Mouse (Mus musculus): ENCODE measurements around the gene Tstd1.

The Tstd1 gene

GRCm38 (mm10) chr1:171419291-171419882 lies 715 bp downstream of the Tstd1 start:
- peak in 1 of 2 experiments; percentile 35 for DNase-seq (ENCODE audit: low spot score in 2 of 2)

DNA sequence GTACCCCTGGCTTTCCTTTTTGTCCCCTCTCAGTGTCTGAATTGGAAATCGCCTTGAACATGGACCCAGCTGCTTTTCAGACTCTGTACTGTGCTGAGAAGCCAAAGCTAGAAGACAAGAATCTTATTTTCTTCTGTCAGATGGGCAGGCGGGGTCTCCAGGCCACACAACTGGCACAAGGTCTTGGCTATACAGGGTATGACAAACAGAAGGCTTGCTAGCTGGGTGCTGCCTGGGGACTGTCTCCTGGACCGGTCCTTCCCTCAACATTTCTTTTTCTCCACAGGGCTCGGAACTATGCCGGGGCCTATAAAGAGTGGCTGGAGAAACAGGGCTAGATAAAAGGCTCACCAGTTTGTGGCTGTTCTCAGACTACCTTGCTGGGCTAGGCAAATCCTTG lies 1.2 kb downstream of the Tstd1 start:
- no peak for DNase-seq (ENCODE audit: low spot score in 2 of 2)

DNA sequence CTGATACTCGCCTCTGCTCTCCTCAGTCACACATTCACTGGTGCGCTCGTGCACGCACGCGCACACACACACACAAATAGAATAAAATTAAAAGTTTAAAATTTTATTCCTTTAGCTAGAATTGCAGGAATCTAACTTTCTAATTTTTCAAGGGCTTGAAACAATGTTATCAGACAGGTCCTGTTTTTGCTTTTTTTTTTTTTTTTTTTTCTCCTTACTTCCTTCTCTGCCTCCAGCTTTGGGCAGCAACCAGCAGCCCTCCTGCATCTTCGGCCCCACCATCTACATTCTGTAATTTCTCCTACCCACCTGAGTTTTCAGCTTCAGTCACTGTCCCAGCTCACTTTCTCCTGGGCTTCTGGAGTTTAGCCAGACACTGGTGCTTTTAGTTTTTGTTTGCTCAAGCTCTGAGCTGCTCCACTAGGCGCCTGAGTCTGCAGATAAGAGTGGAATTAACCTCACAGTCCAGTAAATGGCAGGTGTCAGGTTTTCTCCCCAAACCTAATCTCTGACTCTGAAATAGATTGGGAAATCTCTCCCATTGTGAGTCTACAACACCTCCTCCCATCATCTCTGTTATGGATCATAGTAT lies 3.9 kb downstream of the Tstd1 start:
- DNase-seq (ENCODE audit: low spot score in 2 of 2): no peak

DNA sequence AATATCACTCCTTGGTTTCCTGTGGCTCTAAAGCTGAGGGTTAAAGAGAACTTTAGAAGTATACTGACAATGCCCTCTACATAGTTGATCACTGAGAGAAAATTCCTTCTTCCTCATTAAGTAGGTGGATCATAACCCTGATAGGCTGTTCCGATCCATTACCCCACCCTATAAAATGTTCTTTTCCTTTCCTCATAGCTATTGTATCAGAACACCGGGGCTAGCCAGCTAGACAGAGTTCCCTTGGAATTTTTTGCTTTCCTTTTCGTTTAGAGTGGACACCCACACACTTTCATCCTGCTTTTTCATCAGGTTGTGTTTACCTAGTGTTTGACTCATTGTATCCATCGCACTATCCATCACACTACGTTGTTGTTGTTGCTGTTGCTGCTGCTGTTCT lies 6.0 kb downstream of the Tstd1 start:
- DNase-seq (ENCODE audit: low spot score in 2 of 2): no peak

DNA sequence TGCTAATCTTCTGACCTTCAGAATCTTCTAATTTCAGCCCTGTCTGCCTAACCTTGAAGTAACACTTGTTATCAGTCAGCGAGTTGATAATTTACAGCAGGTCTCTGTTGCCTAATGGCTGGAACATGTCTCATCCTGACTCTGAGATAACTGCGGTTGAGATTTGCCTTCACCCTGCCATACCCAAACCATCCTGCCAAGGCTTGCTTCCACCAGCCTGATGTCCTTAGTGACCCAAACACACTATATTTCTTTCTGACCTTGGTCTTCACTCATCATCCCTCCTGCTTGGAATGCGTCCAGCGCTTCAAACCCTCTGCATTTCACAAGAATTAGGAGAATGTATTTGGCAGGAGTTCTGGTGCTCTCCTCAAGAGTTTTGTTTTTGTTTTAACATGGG lies 6.5 kb downstream of the Tstd1 start:
- DNase-seq (ENCODE audit: low spot score in 2 of 2): no peak

- DNase-seq (ENCODE audit: low spot score in 2 of 2): no peak
Observed at GRCm38 (mm10) chr1:171432158-171432557, 13.5 kb downstream of the Tstd1 start.

GRCm38 (mm10) chr1:171435288-171435814 lies 16.7 kb downstream of the Tstd1 start:
- DNase-seq (ENCODE audit: low spot score in 2 of 2): no peak

DNA sequence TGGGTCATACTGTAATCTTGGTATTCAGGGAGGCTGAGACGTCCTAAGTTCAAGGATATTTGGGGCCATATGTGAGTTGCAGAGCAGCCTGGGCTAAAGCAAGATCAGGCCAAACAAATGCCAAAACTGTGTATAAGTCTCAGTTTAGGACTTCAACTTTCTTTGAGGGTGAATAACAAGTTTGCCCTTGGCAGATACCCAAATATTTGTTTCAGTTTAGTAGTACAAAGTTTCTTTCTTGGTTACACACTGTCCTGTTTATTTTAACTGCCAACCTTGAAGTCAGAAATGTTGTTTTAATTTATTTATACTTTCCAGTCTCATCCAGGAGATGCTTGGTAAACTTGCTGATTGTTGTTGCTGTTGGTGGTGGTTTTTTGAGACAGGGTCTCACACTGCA lies 17.3 kb downstream of the Tstd1 start:
- no peak for DNase-seq (ENCODE audit: low spot score in 2 of 2)

- DNase-seq (ENCODE audit: low spot score in 2 of 2): peak; percentile 46 to 54
Observed at GRCm38 (mm10) chr1:171437264-171438013, 18.8 kb downstream of the Tstd1 start, which contains the start of gene F11r. Gene F11r, plus strand, starts transcription at chr1:171437535.

DNA sequence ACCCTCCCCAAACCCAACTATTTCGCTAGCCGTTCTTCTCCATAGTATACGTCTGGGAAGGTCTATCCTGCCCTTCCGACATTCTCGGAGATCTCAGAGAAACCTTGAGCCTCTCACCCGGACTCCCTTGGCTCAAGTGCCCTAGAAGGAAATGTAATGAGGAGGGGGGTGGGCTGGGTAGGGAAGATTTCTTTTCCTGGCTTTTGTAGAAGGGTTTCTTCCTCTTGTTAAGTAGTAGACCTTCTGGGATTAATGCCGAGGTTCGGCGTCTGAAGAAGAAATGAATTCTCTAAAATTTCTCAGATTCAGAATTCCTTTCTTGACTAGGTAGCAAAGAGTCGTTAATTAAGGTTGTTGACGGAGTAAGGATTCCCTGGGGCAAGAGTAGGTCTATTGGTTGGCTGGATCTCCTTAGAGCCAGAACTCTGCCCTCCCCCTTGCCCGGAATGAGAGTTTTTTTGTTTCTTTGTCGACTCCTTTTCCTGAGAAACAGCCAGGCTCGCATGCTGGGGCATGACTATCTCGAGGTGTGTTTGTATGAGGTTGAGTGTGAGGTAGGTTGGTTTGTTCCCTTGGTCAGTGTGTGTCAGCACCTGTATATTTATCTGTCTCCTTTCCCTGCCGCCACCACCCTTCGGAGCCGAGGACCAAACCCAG lies 19.5 kb downstream of the Tstd1 start:
- no peak for DNase-seq (ENCODE audit: low spot score in 2 of 2)

DNA sequence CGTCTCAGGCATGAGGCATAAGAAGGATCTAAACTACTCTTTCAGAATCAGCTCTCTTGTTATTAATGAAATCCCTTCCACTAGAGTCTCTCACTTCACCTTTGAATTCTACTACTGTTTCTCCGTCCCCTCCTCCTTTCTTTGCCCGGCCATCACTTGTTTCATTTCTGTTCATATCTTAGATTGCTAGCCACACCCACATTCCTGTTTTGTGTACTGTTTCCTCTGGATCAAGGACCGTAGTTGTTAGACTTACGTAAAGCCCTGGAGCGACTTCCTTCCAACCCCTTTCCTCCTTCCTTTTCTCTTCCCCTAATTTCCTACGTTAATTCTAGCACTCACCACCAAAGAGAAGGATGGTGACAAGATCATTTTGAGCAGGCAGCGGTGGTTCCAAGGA lies 20.4 kb downstream of the Tstd1 start:
- DNase-seq (ENCODE audit: low spot score in 2 of 2): no peak

GRCm38 (mm10) chr1:171440025-171440725 lies 21.5 kb downstream of the Tstd1 start:
- peak; percentile 38 to 39 for DNase-seq (ENCODE audit: low spot score in 2 of 2)

DNA sequence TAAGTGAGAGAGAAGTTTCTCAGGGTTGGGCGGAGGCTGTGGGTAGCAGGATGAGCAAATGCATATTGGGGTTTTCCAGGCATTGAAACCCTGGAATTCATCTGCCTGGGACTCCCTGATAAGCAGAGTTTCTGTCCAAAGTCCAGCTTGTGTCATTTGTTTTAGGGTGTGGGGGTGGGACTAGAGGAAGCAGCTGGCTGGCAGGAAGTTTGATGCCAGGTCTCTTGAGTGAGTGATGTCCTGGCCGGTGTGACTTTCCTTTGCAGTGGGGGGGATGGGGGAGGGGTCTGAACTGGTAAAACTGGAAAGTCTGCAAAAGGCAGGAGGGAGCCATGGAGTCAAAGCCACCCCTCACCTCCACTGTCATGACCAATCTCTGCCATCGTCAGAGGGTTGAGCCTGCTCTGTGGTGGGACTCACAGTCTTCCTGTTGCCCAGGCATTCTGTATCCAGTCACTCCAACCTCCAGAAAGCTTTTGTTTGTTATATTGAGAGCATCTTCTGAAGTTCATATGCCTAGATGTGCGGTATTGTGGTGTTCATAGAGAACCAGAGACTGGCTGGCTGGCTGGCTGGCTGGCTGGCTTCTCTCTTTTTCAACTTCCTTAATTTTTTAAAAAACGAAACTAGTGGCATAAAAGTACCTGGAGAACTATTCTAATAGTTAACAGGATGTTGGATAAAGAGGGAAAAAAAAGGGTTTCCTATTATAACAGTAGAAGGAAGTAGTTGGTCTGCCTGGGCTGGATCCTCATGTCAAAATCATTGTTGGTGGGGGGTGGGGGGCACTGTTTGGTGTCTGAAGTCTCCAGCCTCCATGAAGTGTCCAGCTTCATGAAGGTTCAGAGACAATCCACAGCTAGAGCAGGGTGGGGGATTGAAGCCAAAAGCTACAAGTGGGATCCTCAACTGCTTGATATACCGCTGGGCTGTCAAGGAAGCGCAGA lies 23.1 kb downstream of the Tstd1 start:
- DNase-seq (ENCODE audit: low spot score in 2 of 2): no peak

GRCm38 (mm10) chr1:171442413-171442760 lies 23.7 kb downstream of the Tstd1 start:
- no peak for DNase-seq (ENCODE audit: low spot score in 2 of 2)

DNA sequence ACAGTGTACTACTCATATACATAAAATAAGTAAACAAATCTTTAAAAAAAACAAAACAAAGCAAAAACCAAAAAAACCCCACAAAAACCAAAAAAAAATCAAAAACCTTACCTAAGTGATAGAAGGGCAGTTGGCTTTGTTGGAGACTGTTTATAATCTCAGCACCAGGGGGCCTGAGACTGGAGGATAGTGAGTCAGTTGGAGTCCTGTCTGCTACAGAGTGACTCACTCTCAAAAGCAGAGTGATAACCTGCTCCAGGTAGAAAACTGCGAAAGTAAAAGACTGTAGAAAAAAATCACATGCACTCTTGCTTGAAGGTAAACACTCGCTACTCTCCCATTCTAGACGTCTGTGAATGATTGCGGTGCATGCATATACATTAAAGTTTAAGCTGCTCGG lies 26.4 kb downstream of the Tstd1 start:
- no peak for DNase-seq (ENCODE audit: low spot score in 2 of 2)

GRCm38 (mm10) chr1:171446854-171447253 lies 28.2 kb downstream of the Tstd1 start:
- no peak for DNase-seq (ENCODE audit: low spot score in 2 of 2)

DNA sequence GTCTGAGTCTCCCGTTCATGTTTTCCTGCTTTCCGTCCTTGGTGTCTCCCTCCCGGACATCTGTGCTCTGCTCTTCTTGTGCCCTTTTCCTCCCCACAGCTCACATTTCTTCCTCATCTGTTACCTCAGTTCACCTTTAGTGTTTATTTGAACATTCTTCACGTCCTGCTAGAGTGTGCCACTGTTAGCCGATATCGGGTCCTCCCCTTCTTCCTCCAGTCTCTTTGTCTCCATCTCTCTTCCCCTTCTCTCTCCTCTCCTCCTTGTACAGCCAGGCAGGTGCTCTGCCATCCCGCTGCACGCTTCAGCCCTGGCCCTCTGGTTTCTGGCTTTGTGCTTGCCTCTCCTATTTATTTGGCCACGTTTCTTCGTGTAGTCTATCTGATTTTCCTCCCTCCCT lies 29.0 kb downstream of the Tstd1 start:
- DNase-seq (ENCODE audit: low spot score in 2 of 2): no peak

- no peak for DNase-seq (ENCODE audit: low spot score in 2 of 2)
Observed at GRCm38 (mm10) chr1:171450062-171450461, 31.4 kb downstream of the Tstd1 start.

- no peak for DNase-seq (ENCODE audit: low spot score in 2 of 2)
Observed at GRCm38 (mm10) chr1:171451001-171451400, 32.3 kb downstream of the Tstd1 start.

DNA sequence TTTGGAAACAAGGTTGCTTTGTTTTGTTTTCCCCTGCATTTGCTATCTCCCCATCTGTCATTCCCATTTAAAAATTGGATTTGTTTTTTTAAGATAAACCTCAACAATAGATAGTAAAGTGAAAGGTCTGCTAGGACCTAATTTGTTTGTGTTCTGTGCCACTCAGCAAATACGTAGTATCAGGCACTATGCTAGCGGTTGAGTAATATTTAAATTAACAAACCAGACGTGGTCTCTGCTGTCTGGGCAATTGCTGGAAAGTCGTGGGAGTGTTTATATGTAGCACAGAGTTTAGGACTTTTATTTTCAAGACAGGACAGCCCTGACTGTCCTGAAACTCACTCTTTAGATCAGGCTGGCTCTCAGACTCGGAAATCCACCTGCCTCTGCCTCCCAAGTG lies 33.9 kb downstream of the Tstd1 start:
- no peak for DNase-seq (ENCODE audit: low spot score in 2 of 2)

GRCm38 (mm10) chr1:171452923-171453322 lies 34.3 kb downstream of the Tstd1 start:
- DNase-seq (ENCODE audit: low spot score in 2 of 2): no peak
